Mouse (Mus musculus): ENCODE measurements at regions not wholly inside any gene's neighbourhood (a gene's known extent, or its start where the extent isn't known, plus 50 kb on each side); places are given as distances from the start of the nearest gene placed in this dataset.

DNA sequence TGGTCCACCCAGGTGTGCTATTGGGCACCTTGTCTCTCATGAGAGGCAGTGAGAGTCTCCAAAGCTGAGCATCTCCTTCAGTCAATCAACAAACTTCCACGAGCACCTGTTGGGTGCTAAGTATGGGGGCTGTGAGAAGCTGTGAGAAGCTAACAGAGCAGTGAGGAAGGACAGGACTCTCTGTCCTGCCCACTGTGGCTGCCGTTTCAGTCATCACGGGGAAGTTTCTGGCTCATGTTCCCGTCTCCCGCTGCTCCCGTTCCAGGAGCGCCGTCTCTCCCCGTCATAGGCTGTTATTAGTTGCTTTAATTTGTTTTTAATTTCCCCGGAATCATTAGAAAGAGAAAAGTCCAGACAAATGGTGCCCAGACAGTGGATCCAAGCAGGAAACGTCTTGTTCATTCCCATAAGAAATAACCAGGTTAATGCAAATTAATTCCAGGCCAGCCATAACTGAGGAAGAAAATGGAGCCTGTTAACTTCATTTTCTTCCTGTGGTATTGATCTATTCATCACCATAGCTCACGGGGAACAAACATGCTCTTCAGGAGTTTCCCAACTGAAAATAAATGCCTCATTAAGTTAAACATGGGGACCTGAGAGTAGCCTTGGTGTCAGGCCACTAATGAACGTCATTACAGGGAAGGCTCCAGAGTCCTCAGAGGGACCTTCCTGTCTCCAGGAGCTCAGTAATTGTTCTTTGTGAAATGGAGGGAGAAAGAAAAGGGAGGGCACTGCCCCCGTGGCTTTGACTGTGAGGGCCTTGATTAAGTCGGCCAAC, 70.3 kb downstream of the Matn1 start:
- Histone ChIP-seq H3K9me3 (no peaks in the 10 kb centered on the region), H3K4me3 (no peak overlapping the region), H3K9ac (replicated peaks) (no peak overlapping the region), H3K4me1 (peaks cover 30% of the 10 kb centered on the region), H3K27me3 (peaks cover 5% of the 10 kb centered on the region; the same call in 1 of the 2 replicates), H3K4me2 (replicated peaks) (no peak overlapping the region), H3K36me3 (no peaks in the 10 kb centered on the region), H3K27ac (replicated peaks) (peak overlapping the region; percentile 0; the same call in 1 of the 2 replicates)
- ATAC-seq (ENCODE audit: low FRiP score, low read depth) = no peak
- WGBS = 59% methylated on average over 15 of the region's 15 CpGs

GRCm38 (mm10) chr4:131015156-131015555, 71.0 kb downstream of the Matn1 start:
- H3K27ac ChIP-seq (replicated peaks) = 0 out of 2 replicates have a peak overlapping the region, but pooled peaks have one; percentile 0

DNA sequence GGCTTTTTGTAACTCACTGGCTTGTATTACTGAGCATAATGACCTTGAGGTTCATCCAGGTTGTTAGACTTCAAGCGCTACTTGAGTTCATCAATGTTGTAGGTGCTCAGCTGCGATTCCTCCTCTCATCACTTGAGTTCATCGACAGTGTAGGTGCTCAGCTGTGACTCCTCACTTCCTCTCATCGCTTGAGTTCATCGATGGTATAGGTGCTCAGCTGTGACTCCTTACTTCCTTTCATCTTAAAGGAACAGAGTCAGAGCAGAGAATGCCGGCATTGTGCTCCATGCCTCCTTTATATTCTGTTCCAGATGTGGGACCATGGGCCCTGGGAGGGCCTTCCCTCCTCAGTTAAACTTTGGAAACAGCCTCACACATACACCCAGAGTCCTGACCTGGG, 79.4 kb downstream of the Matn1 start:
- no peak for ATAC-seq (ENCODE audit: low FRiP score, low read depth)

More at GRCm38 (mm10) chr4:131015156-131015555, 71.0 kb downstream of the Matn1 start:
- H3K4me2 ChIP-seq (replicated peaks) = no peak overlapping the region
- H3K4me3 ChIP-seq = no peak overlapping the region
- whole genome bisulfite sequencing = 21% methylated on average over 2 of the region's 2 CpGs
- no peaks in the 10 kb centered on the region for H3K9me3 ChIP-seq
- ATAC-seq (ENCODE audit: low FRiP score, low read depth) = no peak
- peaks cover 5% of the 10 kb centered on the region; the same call in 1 of the 2 replicates for H3K27me3 ChIP-seq
- no peaks in the 10 kb centered on the region for H3K36me3 ChIP-seq
- H3K4me1 ChIP-seq = peaks cover 27% of the 10 kb centered on the region
- H3K9ac ChIP-seq (replicated peaks) = no peak overlapping the region

GRCm38 (mm10) chr4:131036292-131036691, 92.1 kb downstream of the Matn1 start:
- no peaks in the 10 kb centered on the region for H3K36me3 ChIP-seq
- WGBS = 87% methylated on average over 11 of the region's 11 CpGs
- H3K9ac ChIP-seq (replicated peaks) = no peak overlapping the region

More for the DNA sequence above, 79.4 kb downstream of the Matn1 start:
- H3K9ac ChIP-seq (replicated peaks) = no peak overlapping the region
- no peaks in the 10 kb centered on the region for H3K36me3 ChIP-seq
- H3K27ac ChIP-seq (replicated peaks) = no peak overlapping the region
- H3K4me2 ChIP-seq (replicated peaks) = no peak overlapping the region
- no peaks in the 10 kb centered on the region for H3K27me3 ChIP-seq
- 61% methylated on average over 6 of the region's 6 CpGs for WGBS
- H3K4me1 ChIP-seq = peaks cover 6% of the 10 kb centered on the region; the same call in 1 of the 2 replicates
- no peaks in the 10 kb centered on the region for H3K9me3 ChIP-seq
- H3K4me3 ChIP-seq = no peak overlapping the region

GRCm38 (mm10) chr4:131037179-131037578, 93.0 kb downstream of the Matn1 start:
- H3K36me3 ChIP-seq = no peaks in the 10 kb centered on the region
- H3K27ac ChIP-seq (replicated peaks) = no peak overlapping the region
- H3K4me2 ChIP-seq (replicated peaks) = no peak overlapping the region
- H3K4me1 ChIP-seq = peaks cover 7% of the 10 kb centered on the region; the same call in 1 of the 2 replicates
- WGBS = 15% methylated on average over 6 of the region's 6 CpGs
- no peak overlapping the region for H3K9ac ChIP-seq (replicated peaks)
- H3K4me3 ChIP-seq = no peak overlapping the region
- ATAC-seq (ENCODE audit: low FRiP score, low read depth) = no peak
- no peaks in the 10 kb centered on the region for H3K9me3 ChIP-seq
- peaks cover 9% of the 10 kb centered on the region for H3K27me3 ChIP-seq

More at GRCm38 (mm10) chr4:131036292-131036691, 92.1 kb downstream of the Matn1 start:
- H3K4me3 ChIP-seq = no peak overlapping the region
- no peak overlapping the region for H3K27ac ChIP-seq (replicated peaks)
- peaks cover 7% of the 10 kb centered on the region; the same call in 1 of the 2 replicates for H3K4me1 ChIP-seq
- peaks cover 12% of the 10 kb centered on the region for H3K27me3 ChIP-seq
- ATAC-seq (ENCODE audit: low FRiP score, low read depth) = no peak
- no peak overlapping the region for H3K4me2 ChIP-seq (replicated peaks)
- no peaks in the 10 kb centered on the region for H3K9me3 ChIP-seq

DNA sequence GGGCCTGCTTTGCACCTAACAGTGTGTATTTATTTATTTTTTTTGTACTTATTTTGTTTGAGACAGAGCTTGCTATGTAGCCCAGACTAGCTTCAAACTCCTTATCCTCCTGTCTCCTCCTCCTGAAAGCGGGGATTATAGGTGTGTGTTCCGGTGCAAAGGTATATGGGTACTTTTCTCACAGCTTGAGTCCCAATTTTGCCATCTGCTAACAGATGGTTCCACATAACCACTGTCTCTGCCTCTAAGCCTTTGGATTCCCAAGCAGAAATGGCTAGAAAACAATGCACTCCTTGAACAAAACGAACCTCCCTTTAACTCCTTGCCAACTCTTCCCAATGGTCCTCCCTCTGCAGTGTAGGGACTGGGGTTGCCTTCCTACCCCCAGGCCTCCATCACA, 95.5 kb downstream of the Matn1 start:
- Histone ChIP-seq H3K4me1 (peaks cover 7% of the 10 kb centered on the region; the same call in 1 of the 2 replicates), H3K4me3 (no peak overlapping the region), H3K4me2 (replicated peaks) (no peak overlapping the region), H3K36me3 (no peaks in the 10 kb centered on the region), H3K9me3 (no peaks in the 10 kb centered on the region), H3K27me3 (peaks cover 7% of the 10 kb centered on the region; the same call in 1 of the 2 replicates), H3K9ac (replicated peaks) (no peak overlapping the region), H3K27ac (replicated peaks) (no peak overlapping the region)
- 70% methylated on average over 3 of the region's 3 CpGs for WGBS
- no peak for ATAC-seq (ENCODE audit: low FRiP score, low read depth)

DNA sequence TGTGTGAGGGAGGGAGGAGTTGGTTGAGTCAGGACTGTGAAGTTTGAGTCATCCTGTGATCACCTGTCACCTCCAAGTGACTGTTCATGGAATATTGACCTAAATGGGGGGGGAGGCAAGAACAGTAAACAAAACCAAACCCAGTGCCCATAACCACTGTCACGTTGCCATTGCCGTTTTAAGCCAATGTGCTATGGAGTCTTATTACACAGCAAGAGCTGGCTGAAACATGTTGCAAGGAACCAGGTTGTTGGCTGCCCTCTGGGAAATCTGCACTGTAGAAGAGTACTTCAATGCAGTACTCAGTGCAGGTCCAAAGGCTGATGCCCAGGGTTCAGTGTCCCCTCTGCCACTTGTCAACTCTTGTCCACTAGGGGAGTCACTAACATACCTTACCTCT, 97.0 kb downstream of the Matn1 start:
- no peak for ATAC-seq (ENCODE audit: low FRiP score, low read depth)
- H3K27me3 ChIP-seq = peaks cover 7% of the 10 kb centered on the region; the same call in 1 of the 2 replicates
- H3K9me3 ChIP-seq = no peaks in the 10 kb centered on the region
- no peak overlapping the region for H3K9ac ChIP-seq (replicated peaks)
- no peak overlapping the region for H3K4me3 ChIP-seq
- 89% methylated on average over 2 of the region's 2 CpGs for WGBS
- no peaks in the 10 kb centered on the region for H3K36me3 ChIP-seq
- H3K27ac ChIP-seq (replicated peaks) = no peak overlapping the region
- H3K4me2 ChIP-seq (replicated peaks) = no peak overlapping the region
- H3K4me1 ChIP-seq = peaks cover 10% of the 10 kb centered on the region; the same call in 1 of the 2 replicates

- no peak overlapping the region for H3K9ac ChIP-seq (replicated peaks)
- 41% methylated on average over 8 of the region's 8 CpGs for WGBS
- ATAC-seq (ENCODE audit: low FRiP score, low read depth) = no peak
- H3K36me3 ChIP-seq = no peaks in the 10 kb centered on the region
- peaks cover 12% of the 10 kb centered on the region; the same call in 1 of the 2 replicates for H3K27me3 ChIP-seq
- H3K9me3 ChIP-seq = no peaks in the 10 kb centered on the region
- no peak overlapping the region for H3K27ac ChIP-seq (replicated peaks)
- H3K4me2 ChIP-seq (replicated peaks) = no peak overlapping the region
- H3K4me1 ChIP-seq = peaks cover 12% of the 10 kb centered on the region; the same call in 1 of the 2 replicates
- H3K4me3 ChIP-seq = no peak overlapping the region
These were observed 101.9 kb downstream of the Matn1 start for GRCm38 (mm10) chr4:131046101-131046500.

- Histone ChIP-seq H3K4me2 (replicated peaks) (no peak overlapping the region), H3K9ac (replicated peaks) (no peak overlapping the region), H3K36me3 (no peaks in the 10 kb centered on the region), H3K4me1 (peaks cover 12% of the 10 kb centered on the region; the same call in 1 of the 2 replicates), H3K27ac (replicated peaks) (no peak overlapping the region), H3K4me3 (no peak overlapping the region), H3K27me3 (peaks cover 15% of the 10 kb centered on the region), H3K9me3 (no peaks in the 10 kb centered on the region)
- ATAC-seq (ENCODE audit: low FRiP score, low read depth) = no peak
- WGBS = 74% methylated on average over 12 of the region's 12 CpGs
These were observed 102.9 kb downstream of the Matn1 start for GRCm38 (mm10) chr4:131046969-131047650.

DNA sequence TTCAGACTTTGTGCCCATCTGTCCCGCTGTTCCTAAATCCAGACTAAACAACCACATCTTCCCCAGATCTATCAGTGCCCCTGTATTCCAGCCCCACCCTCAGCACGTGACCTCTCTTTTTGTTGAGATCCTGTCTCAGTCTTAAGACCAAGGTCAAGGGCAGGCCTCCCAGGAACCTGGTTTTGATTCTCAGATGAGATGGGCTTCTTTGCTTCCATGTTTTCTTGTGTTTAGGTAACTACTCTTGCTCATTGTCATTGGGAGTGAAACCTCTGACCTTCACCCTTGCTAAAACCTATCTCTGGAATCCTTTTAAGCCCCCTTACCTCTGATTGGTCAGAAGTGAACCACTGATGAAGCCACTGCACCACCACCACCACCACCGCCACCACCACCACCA, 112.1 kb downstream of the Matn1 start:
- no peak overlapping the region for H3K27ac ChIP-seq (replicated peaks)
- ATAC-seq (ENCODE audit: low FRiP score, low read depth) = no peak
- peaks cover 9% of the 10 kb centered on the region; the same call in 1 of the 2 replicates for H3K27me3 ChIP-seq
- peaks cover 12% of the 10 kb centered on the region for H3K9me3 ChIP-seq
- H3K36me3 ChIP-seq = no peaks in the 10 kb centered on the region
- H3K4me1 ChIP-seq = peaks cover 18% of the 10 kb centered on the region
- WGBS = 90% methylated on average over 3 of the region's 3 CpGs
- H3K9ac ChIP-seq (replicated peaks) = no peak overlapping the region
- H3K4me2 ChIP-seq (replicated peaks) = no peak overlapping the region
- no peak overlapping the region for H3K4me3 ChIP-seq

DNA sequence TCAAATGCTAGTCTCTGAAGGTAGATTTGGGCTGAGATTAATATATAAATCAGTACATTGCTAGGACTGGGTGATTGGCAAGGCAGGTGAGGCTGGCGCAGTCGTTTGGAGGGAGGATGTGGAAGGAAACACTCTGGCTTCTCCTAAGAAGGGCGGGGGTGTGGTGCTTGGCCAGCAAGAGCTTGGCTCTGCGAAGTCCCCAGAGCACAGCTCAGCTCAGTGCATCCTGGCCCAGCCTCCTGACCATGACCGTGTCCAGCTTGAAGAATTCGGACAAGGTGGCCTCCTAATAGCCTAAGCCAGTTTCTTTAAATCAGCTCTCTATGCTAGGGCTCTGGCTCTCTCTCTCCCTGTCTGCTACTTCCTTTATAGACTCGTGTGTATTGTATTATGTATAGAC, 115.4 kb downstream of the Matn1 start:
- Histone ChIP-seq H3K4me2 (replicated peaks) (no peak overlapping the region), H3K9ac (replicated peaks) (no peak overlapping the region), H3K4me1 (peaks cover 24% of the 10 kb centered on the region), H3K27ac (replicated peaks) (no peak overlapping the region), H3K27me3 (peaks cover 33% of the 10 kb centered on the region), H3K9me3 (peaks cover 1% of the 10 kb centered on the region), H3K36me3 (no peaks in the 10 kb centered on the region), H3K4me3 (no peak overlapping the region)
- WGBS = 65% methylated on average over 7 of the region's 7 CpGs
- no peak for ATAC-seq (ENCODE audit: low FRiP score, low read depth)

DNA sequence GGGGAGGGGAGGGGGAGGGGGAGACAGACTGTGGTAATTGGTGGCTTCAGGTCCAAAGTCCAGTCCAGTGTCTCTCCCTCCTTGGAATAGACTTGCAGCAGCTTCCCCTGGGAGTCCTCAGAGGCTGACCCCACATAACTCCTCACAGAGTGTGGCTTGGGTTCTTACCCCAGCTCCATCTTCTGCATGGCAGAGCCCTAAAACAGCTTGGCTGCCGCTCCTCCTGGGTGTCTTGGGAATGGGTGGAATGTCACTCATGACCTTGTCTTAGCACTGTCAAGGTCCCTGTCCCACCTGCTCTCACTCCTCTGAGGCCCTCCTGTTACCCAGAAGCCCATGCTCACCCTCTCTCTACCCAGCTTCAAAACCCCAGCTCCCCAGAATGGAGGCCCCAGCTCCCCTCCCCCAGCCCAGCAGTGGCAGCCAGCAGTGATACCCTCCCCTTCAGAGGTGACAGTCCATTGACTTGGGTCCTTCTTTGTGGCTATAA, 116.1 kb downstream of the Matn1 start:
- H3K9ac ChIP-seq (replicated peaks) = no peak overlapping the region
- ATAC-seq (ENCODE audit: low FRiP score, low read depth) = peak; percentile 51
- H3K4me3 ChIP-seq = no peak overlapping the region
- no peaks in the 10 kb centered on the region for H3K36me3 ChIP-seq
- no peak overlapping the region for H3K4me2 ChIP-seq (replicated peaks)
- peaks cover 39% of the 10 kb centered on the region for H3K27me3 ChIP-seq
- WGBS = 21% methylated on average over 1 of the region's 1 CpGs
- H3K9me3 ChIP-seq = no peaks in the 10 kb centered on the region
- H3K27ac ChIP-seq (replicated peaks) = peak overlapping the region; percentile 69
- H3K4me1 ChIP-seq = peaks cover 26% of the 10 kb centered on the region
